Mouse (Mus musculus): ENCODE measurements at regions not wholly inside any gene's neighbourhood (a gene's known extent, or its start where the extent isn't known, plus 50 kb on each side); places are given as distances from the start of the nearest gene placed in this dataset.
A peak's percentile ranks its signal among the peaks of the same experiment; 100 is the strongest.

DNA sequence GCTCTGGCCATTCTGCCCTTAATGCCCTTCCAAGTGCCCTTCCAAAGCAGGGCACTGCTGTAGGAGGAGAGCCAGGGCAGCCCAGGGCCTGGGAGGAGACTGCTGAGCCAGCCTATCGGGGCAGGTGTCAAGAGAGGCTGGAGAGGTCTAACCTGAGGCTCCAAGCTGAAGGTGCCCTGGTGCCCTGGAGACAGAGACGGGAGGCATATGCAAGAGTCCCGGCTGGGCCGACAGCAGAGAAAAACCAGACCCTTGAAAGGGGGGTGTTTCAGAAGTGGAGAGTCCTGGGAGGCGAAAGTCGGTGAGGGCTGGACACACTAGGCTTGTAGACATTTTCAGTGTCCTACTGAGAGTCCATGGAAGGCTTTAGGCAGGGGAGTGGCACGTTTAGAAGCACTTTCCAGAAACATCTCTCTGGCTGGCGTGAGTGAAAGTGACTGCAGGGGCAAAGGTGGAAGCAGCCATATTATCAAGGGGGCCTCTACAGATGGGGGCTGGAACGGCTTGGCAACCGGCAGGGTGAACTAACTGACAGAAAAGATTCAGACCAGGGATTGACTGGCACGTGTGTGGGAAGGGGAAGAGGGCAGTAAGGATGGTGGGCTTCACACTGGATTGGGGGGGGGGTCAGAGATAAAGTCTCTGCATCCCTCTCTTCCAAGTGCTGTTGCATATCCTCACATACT is 101.1 kb downstream of the Cstad start:
- WGBS (ENCODE audit: missing documents) = 89% methylated on average over 11 of the region's 11 CpGs
- H3K27ac ChIP-seq = no peak overlapping the region
- H3K79me2 ChIP-seq (ENCODE audit: inconsistent target) = no peaks in the 10 kb centered on the region
- no peak overlapping the region for H3K4me3 ChIP-seq (ENCODE audit: inconsistent target)
- H3K36me3 ChIP-seq (ENCODE audit: inconsistent target) = no peaks in the 10 kb centered on the region

DNA sequence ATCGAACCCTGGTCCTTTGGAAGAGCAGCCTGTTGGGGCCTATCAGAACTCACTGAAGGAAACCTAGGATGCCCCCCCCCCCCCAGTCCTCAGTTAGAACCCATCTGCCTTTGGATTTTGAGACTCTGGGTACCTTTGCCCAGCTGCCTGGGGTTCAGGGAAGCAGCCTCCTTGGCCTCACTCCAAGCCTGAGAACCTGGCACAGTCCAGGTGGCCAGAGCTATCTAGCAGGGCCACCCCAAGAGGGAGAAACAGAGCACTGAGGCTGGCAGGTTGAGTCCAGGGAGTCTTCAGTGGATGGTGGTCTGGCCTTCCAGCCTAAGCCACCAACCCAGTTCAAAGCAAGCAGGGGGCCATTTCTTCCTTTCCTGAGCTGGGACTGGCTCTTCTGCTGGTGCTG is 100.2 kb downstream of the Cstad start:
- H3K79me2 ChIP-seq (ENCODE audit: inconsistent target) = no peaks in the 10 kb centered on the region
- H3K27ac ChIP-seq = no peak overlapping the region
- H3K36me3 ChIP-seq (ENCODE audit: inconsistent target) = no peaks in the 10 kb centered on the region
- 90% methylated on average over 1 of the region's 1 CpGs for WGBS (ENCODE audit: missing documents)
- H3K4me3 ChIP-seq (ENCODE audit: inconsistent target) = no peak overlapping the region

DNA sequence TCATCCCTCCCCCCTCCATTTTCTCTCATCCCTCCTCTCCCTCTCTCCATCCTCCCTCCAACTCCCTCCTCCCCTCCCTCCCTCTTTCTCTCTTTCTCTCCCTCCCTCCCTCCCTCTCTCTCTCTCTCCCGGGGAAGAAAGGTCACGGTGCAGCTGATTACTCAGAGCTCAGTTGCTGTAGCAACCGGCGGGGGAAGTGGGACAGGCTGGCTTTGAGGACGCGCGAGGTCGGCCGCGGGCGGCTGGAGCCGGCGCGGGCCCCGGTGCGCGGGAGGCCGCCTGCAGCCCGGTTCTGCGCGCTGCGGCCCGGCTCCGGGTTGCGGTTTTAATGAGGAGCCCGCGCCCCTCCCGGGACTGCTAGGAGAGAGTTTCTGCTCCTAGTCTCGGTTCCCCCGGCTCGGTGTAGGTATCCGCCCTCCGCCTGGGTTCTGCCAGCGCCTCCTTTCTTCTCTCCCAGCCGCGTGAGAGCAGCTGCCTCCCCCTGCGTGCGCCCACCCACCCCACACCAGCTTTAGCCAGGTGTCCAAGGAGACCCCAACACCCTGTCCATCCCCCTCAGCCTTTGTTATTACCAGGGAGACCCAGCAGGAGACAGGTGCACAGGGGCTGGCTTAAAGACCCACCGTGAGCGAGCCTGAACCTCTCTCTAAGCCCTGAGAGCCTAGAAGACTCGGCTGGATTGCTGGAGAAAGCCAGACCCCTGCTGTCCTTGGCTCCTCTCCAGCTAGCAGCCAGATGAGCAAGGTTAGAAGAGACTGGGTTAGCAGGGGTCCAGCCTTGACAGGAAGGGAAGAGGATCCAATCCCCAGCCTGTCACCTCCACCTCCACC is 98.6 kb downstream of the Cstad start:
- Histone ChIP-seq H3K27ac (peak overlapping the region; percentile 51), H3K36me3 (ENCODE audit: inconsistent target) (no peaks in the 10 kb centered on the region), H3K79me2 (ENCODE audit: inconsistent target) (no peaks in the 10 kb centered on the region), H3K4me3 (ENCODE audit: inconsistent target) (peak overlapping the region; percentile 11; the same call in 1 of the 2 replicates)
- WGBS (ENCODE audit: missing documents) = 5% methylated on average over 40 of the region's 41 CpGs

- peak overlapping the region; percentile 33; the same call in 1 of the 2 replicates for H3K27ac ChIP-seq
These were observed 97.8 kb downstream of the Cstad start for GRCm38 (mm10) chr2:30692561-30693205.

GRCm38 (mm10) chr2:30691857-30692560 is 97.2 kb downstream of the Cstad start:
- Histone ChIP-seq H3K36me3 (ENCODE audit: inconsistent target) (no peaks in the 10 kb centered on the region), H3K4me3 (ENCODE audit: inconsistent target) (no peak overlapping the region), H3K27ac (peak overlapping the region; percentile 81), H3K79me2 (ENCODE audit: inconsistent target) (no peaks in the 10 kb centered on the region)
- WGBS (ENCODE audit: missing documents) = 55% methylated on average over 11 of the region's 11 CpGs

More at GRCm38 (mm10) chr2:30692561-30693205, 97.8 kb downstream of the Cstad start:
- Histone ChIP-seq H3K36me3 (ENCODE audit: inconsistent target) (no peaks in the 10 kb centered on the region), H3K4me3 (ENCODE audit: inconsistent target) (no peak overlapping the region), H3K79me2 (ENCODE audit: inconsistent target) (no peaks in the 10 kb centered on the region)
- 26% methylated on average over 13 of the region's 13 CpGs for WGBS (ENCODE audit: missing documents)

- Histone ChIP-seq H3K27ac (peak overlapping the region; percentile 81), H3K4me3 (ENCODE audit: inconsistent target) (no peak overlapping the region), H3K79me2 (ENCODE audit: inconsistent target) (no peaks in the 10 kb centered on the region), H3K36me3 (ENCODE audit: inconsistent target) (no peaks in the 10 kb centered on the region)
- WGBS (ENCODE audit: missing documents) = 90% methylated on average over 17 of the region's 17 CpGs
These were observed 96.4 kb downstream of the Cstad start for GRCm38 (mm10) chr2:30690925-30691856.

DNA sequence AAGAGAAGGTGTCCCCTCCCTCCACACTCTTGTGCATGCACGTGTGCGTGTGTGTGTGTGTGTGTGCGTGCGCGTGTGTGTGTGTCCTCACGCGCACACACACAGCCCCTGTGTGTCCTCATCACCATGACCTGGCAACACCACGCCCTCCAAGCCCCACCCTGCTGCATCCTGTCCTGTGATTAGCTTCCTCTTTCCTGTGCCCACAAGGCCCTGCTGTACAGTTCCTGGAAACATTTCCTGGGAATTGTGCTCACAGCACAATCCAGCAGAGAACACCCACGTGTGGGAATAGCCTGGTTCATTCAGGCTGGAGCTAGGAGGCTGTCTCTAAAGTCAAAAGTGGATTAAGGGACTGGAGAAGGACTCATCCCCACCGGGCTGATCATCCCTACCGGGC is 95.5 kb downstream of the Cstad start:
- Histone ChIP-seq H3K36me3 (ENCODE audit: inconsistent target) (no peaks in the 10 kb centered on the region), H3K27ac (peak overlapping the region; percentile 81), H3K79me2 (ENCODE audit: inconsistent target) (no peaks in the 10 kb centered on the region), H3K4me3 (ENCODE audit: inconsistent target) (no peak overlapping the region)
- 28% methylated on average over 11 of the region's 11 CpGs for WGBS (ENCODE audit: missing documents)

GRCm38 (mm10) chr2:30688402-30688801 is 93.6 kb downstream of the Cstad start:
- 87% methylated on average over 4 of the region's 4 CpGs for WGBS (ENCODE audit: missing documents)
- H3K4me3 ChIP-seq (ENCODE audit: inconsistent target) = no peak overlapping the region
- no peak overlapping the region for H3K27ac ChIP-seq
- H3K36me3 ChIP-seq (ENCODE audit: inconsistent target) = no peaks in the 10 kb centered on the region
- H3K79me2 ChIP-seq (ENCODE audit: inconsistent target) = no peaks in the 10 kb centered on the region

DNA sequence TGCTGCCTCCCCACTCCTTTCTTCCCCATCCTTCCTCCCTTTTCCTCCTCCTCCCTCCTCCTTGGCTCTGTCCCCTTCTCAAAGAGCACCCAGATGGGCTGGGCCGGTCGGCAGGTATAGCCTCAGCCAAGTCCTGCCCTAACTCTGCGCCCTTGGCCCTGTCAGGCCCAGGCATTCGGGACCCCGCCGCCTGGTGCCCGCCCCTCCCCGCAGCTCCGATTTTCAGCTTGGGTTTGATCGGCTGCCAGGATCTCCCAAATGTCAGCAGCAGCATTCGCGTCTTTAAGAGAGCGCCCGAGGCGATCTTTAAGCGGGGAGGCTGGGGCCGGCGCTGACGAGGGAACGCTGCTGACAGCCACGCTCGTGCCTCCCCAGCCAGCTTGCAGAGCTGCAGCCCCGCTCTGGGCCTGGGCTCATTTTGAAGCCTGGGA is 92.3 kb downstream of the Cstad start:
- H3K36me3 ChIP-seq (ENCODE audit: inconsistent target) = no peaks in the 10 kb centered on the region
- no peaks in the 10 kb centered on the region for H3K79me2 ChIP-seq (ENCODE audit: inconsistent target)
- 67% methylated on average over 22 of the region's 23 CpGs for WGBS (ENCODE audit: missing documents)
- no peak overlapping the region for H3K27ac ChIP-seq
- H3K4me3 ChIP-seq (ENCODE audit: inconsistent target) = no peak overlapping the region

- Histone ChIP-seq H3K27ac (no peak overlapping the region), H3K79me2 (ENCODE audit: inconsistent target) (no peaks in the 10 kb centered on the region), H3K36me3 (ENCODE audit: inconsistent target) (no peaks in the 10 kb centered on the region), H3K4me3 (ENCODE audit: inconsistent target) (no peak overlapping the region)
- WGBS (ENCODE audit: missing documents) = 100% methylated on average over 4 of the region's 6 CpGs
These were observed 91.5 kb downstream of the Cstad start for GRCm38 (mm10) chr2:30686359-30686758.

DNA sequence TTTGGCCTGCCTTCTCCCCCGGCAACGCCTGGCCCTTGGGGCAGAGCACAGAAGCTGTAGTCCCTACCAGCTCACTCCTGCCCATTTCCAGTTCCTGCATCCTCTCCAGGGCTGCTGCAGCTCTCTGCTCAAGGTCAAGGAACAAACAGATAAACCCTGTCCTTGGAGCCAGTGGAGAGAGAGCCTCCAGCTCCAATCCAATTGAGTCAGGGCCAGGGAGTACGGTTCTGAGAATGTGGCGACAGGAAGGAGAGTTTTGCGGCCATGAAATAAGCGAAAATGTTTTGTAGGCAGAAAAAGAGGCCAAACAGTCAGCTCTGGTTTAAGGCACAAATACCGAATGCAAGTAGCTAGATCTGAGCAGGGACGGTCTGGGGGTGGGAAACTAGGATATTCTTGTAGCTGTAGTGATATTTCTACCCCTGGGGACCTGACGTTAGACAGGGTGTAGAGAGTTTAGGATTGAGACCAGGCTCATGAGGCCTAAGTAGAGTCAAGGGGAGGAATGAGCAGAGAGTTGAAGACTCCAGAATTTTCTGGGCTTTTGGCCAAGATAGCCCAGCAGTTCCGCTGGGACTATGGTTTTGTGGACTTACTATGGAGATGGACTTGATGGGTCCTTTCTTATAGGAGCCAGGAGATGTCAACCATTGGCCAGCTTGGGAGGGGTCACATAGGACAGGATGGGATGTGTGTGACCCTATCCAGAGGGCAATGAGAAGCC is 90.5 kb downstream of the Cstad start:
- H3K4me3 ChIP-seq (ENCODE audit: inconsistent target) = no peak overlapping the region
- no peaks in the 10 kb centered on the region for H3K79me2 ChIP-seq (ENCODE audit: inconsistent target)
- H3K36me3 ChIP-seq (ENCODE audit: inconsistent target) = no peaks in the 10 kb centered on the region
- WGBS (ENCODE audit: missing documents) = 92% methylated on average over 10 of the region's 10 CpGs
- no peak overlapping the region for H3K27ac ChIP-seq

DNA sequence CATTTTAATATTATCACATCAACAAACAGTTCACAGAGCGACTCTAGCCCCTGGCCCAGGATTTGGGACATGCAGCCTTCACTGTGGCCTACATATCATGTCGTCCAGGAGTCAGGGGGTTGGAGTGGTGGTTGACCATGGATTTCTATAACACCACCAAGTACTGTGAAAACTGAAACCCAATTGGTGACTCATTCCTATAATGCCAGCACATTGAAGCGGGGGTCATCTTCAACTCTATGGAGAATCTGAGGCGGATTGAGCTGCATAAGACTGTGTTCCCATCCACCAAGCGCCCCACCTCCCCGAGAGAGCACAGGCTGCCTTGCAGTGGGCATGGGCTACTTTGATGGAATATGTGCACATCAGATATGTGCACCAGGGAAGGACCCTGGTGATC is 89.6 kb downstream of the Cstad start:
- no peaks in the 10 kb centered on the region for H3K36me3 ChIP-seq (ENCODE audit: inconsistent target)
- H3K79me2 ChIP-seq (ENCODE audit: inconsistent target) = no peaks in the 10 kb centered on the region
- no peak overlapping the region for H3K27ac ChIP-seq
- H3K4me3 ChIP-seq (ENCODE audit: inconsistent target) = no peak overlapping the region
- 98% methylated on average over 6 of the region's 6 CpGs for WGBS (ENCODE audit: missing documents)

DNA sequence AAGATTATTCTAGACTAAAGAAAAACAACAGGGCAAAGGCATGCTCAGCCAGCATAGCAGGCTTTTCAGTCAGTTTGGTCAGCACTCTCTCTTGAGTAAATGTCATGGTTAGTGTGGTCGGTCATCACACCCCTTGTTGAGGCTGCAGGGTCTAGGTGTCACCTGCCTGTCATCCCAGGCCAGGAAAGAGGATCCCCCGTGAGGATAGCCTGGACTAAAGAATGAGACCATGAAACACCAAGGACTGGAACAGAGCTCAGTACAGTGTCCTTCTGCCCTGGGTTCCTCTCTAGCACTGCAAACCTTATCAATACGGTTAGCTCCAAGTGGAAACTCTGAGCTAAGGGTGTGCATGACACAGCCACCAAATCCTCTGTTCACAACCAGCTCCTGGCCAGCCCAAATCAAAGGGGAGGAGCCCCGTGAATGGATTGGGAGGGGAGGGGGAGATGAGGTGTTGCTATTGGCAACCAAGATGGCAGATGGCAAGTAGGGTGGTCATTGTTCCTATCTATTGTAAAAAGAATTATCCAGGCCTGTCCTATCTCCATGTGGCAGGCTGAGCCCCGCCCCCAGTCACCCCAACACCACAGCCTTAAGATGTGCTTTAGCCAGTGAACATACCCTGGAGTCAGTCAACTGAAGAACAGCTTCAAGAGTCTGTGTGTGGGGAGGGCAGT is 87.4 kb downstream of the Cstad start:
- no peaks in the 10 kb centered on the region for H3K79me2 ChIP-seq (ENCODE audit: inconsistent target)
- H3K36me3 ChIP-seq (ENCODE audit: inconsistent target) = no peaks in the 10 kb centered on the region
- WGBS (ENCODE audit: missing documents) = 100% methylated on average over 5 of the region's 5 CpGs
- no peak overlapping the region for H3K4me3 ChIP-seq (ENCODE audit: inconsistent target)
- no peak overlapping the region for H3K27ac ChIP-seq
